In the genomic region with DNA sequence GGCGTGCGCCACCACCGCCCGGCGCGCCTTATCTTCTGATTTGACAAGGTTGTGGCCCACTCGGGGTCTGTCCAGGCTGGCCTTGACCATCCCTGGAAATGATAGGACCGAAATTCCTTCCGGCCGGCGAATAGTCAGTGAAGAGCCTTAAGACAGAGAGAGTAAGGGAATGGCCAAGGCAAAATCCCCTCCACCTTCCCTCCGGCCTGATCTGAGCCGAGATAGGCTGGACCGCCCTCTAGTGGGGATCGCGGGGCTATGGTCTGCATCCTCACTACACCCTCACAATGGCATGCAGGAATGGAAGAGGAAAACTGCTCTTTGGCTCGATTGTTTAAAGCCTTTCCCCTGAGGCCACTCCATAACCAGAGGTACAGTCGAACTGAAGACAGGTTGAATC, we compare ENCODE assay signal across 8 mouse cellular contexts. TPM values are rescaled to one million over a fixed set of nuclear protein-coding genes. Genes with fewer than 3 reads are reported as not detected.
DNase-seq lines count a peak whose midpoint lies in the region; ATAC-seq and TF ChIP-seq lines count a peak whose summit lies in the region.

No protein-coding gene starts in this region.

- TF ChIP-seq CTCF in gastrocnemius, adult 2 months (IDR thresholded peaks at IDR 0.05), result peak; percentile 95

- H3K27ac ChIP-seq in gastrocnemius, adult 2 months, result peak overlapping the region; percentile 89
- H3K27ac ChIP-seq in hindbrain, embryonic 16.5 days (ENCODE audit: low read depth, low read length), result no peak overlapping the region

- H3K4me1 ChIP-seq in hindbrain, embryonic 16.5 days (ENCODE audit: control insufficient read depth, insufficient read depth, low read depth, low read length), result peaks cover 10% of the 10 kb centered on the region
- H3K4me1 ChIP-seq in megakaryocyte, embryonic 14.5 days, result peaks cover 74% of the 10 kb centered on the region

- peak overlapping the region; percentile 86 for H3K4me2 ChIP-seq in hindbrain, embryonic 16.5 days (ENCODE audit: low read length)

- H3K27me3 ChIP-seq in hindbrain, embryonic 16.5 days (replicated peaks; ENCODE audit: control insufficient read depth, insufficient read depth, low read length), result 0 out of 2 replicates have a peak, but pooled peaks cover 3% of the 10 kb centered on the region
- H3K27me3 ChIP-seq in megakaryocyte, embryonic 14.5 days (replicated peaks), result no peaks in the 10 kb centered on the region

- peak overlapping the region; percentile 73 for H3K4me3 ChIP-seq in gastrocnemius, adult 2 months
- peak overlapping the region; percentile 76 for H3K4me3 ChIP-seq in hindbrain, embryonic 16.5 days (ENCODE audit: low read length)
- peak overlapping the region; percentile 89 for H3K4me3 ChIP-seq in megakaryocyte, embryonic 14.5 days (replicated peaks)

- H3K36me3 ChIP-seq in hindbrain, embryonic 16.5 days (ENCODE audit: control insufficient read depth, insufficient read depth, low read length), result no peaks in the 10 kb centered on the region
- peaks cover 42% of the 10 kb centered on the region for H3K36me3 ChIP-seq in megakaryocyte, embryonic 14.5 days (replicated peaks; ENCODE audit: low read length)

- intact Hi-C loops in gastrocnemius, adult 2 months (cut with DNase I), result loop anchor here (1.0 kb wide), 2 partner anchors 23 to 81 kb away; no protein-coding TSS in a partner anchor
- intact Hi-C loops in left cerebral cortex, postnatal 10 days (cut with DNase I), result loop anchor here (1.0 kb wide), 1 partner anchor 23 kb away; no protein-coding TSS in a partner anchor

- no peak overlapping the region for H3K9ac ChIP-seq in hindbrain, embryonic 16.5 days (ENCODE audit: low read depth, low read length)

- 7% methylated on average over 18 of the region's 18 CpGs for WGBS in hindbrain, embryonic 16.5 days

- ATAC-seq in hindbrain, embryonic 16.5 days, result peak; percentile 71

- H3K9me3 ChIP-seq in hindbrain, embryonic 16.5 days (ENCODE audit: control insufficient read depth, low read length), result no peaks in the 10 kb centered on the region
- H3K9me3 ChIP-seq in megakaryocyte, embryonic 14.5 days, result no peaks in the 10 kb centered on the region

- DNase-seq in R1 (ENCODE audit: low read depth, low spot score), result peak; percentile 91
- peak; percentile 81 to 88 for DNase-seq in cerebellum, postnatal 25 days
- DNase-seq in gastrocnemius, adult 2 months, result peak; percentile 85
- DNase-seq in left cerebral cortex, postnatal 10 days (ENCODE audit: extremely low spot score in 1 of 2, low spot score in 2 of 2), result peak; percentile 72 to 89
- DNase-seq in right cerebral cortex, postnatal 14 days, result peak; percentile 72
- DNase-seq in urinary bladder, postnatal 4 days (ENCODE audit: low spot score in 2 of 2), result peak; percentile 75 to 85

RNA-seq across cellular contexts. Expression of gene Inka1, which starts 0.7 kb away (rescaled TPM):
- total RNA-seq in gastrocnemius, adult 2 months (2021), result 1 to 10 TPM; 1.1 to 3.2 TPM
- 18.1 and 18.7 TPM in 2 replicates for polyA plus RNA-seq in hindbrain, embryonic 16.5 days (2015; fragmentation: Nextera tagmentation; extraction: Ambion mirVana)
- 1 to 10 TPM; 4.3 to 5.1 TPM for total RNA-seq in left cerebral cortex, postnatal 10 days (2021)
- polyA plus RNA-seq in megakaryocyte, embryonic 14.5 days (2012; ENCODE audit: insufficient read depth, low replicate concordance), result 270 and 880 TPM in 2 replicates

RNA-seq across cellular contexts. Expression of gene Gm20661, which starts 3.5 kb away (rescaled TPM):
- not detected for total RNA-seq in gastrocnemius, adult 2 months (2021)
- 0.58 and 0.89 TPM in 2 replicates for polyA plus RNA-seq in hindbrain, embryonic 16.5 days (2015; fragmentation: Nextera tagmentation; extraction: Ambion mirVana)
- under 1 TPM; 0.30 to 0.39 TPM for total RNA-seq in left cerebral cortex, postnatal 10 days (2021)
- polyA plus RNA-seq in megakaryocyte, embryonic 14.5 days (2012; ENCODE audit: insufficient read depth, low replicate concordance), result 2.7 TPM in 1 of 2 replicates, not detected in the other

RNA-seq across cellular contexts. Expression of gene Cdhr4, which starts 5.9 kb away (rescaled TPM):
- total RNA-seq in gastrocnemius, adult 2 months (2021), result under 1 TPM in 1 of 2 experiments, not detected in 1; 0.42 TPM
- polyA plus RNA-seq in hindbrain, embryonic 16.5 days (2015; fragmentation: Nextera tagmentation; extraction: Ambion mirVana), result 2.4 and 3.3 TPM in 2 replicates
- 1 to 10 TPM in 1 of 2 experiments, not detected in 1; 2.2 TPM for total RNA-seq in left cerebral cortex, postnatal 10 days (2021)
- 9.9 and 23.4 TPM in 2 replicates for polyA plus RNA-seq in megakaryocyte, embryonic 14.5 days (2012; ENCODE audit: insufficient read depth, low replicate concordance)

RNA-seq across cellular contexts. Expression of gene Gm20662, which starts 9.8 kb away (rescaled TPM):
- not detected for total RNA-seq in gastrocnemius, adult 2 months (2021)
- polyA plus RNA-seq in hindbrain, embryonic 16.5 days (2015; fragmentation: Nextera tagmentation; extraction: Ambion mirVana), result 0.34 and 1.5 TPM in 2 replicates
- total RNA-seq in left cerebral cortex, postnatal 10 days (2021), result 1 to 10 TPM; 1.5 to 3.4 TPM
- 3.2 and 5.8 TPM in 2 replicates for polyA plus RNA-seq in megakaryocyte, embryonic 14.5 days (2012; ENCODE audit: insufficient read depth, low replicate concordance)

RNA-seq across cellular contexts. Expression of gene Uba7, which starts 11.1 kb away (rescaled TPM):
- 1 to 10 TPM; 2.3 to 3.1 TPM for total RNA-seq in gastrocnemius, adult 2 months (2021)
- polyA plus RNA-seq in hindbrain, embryonic 16.5 days (2015; fragmentation: Nextera tagmentation; extraction: Ambion mirVana), result 8.8 and 9.6 TPM in 2 replicates
- total RNA-seq in left cerebral cortex, postnatal 10 days (2021), result 1 to 10 TPM; 2.4 to 2.6 TPM
- 78.9 and 91.5 TPM in 2 replicates for polyA plus RNA-seq in megakaryocyte, embryonic 14.5 days (2012; ENCODE audit: insufficient read depth, low replicate concordance)
